Mouse (Mus musculus): ENCODE data around the gene Gm21958. TPM values are rescaled to one million over a fixed set of nuclear protein-coding genes. Genes with fewer than 3 reads are reported as not detected.

Gene Gm21958
- 0.53 TPM in 1 of 2 replicates, not detected in the other for polyA plus RNA-seq (2015; fragmentation: Nextera tagmentation; extraction: Ambion mirVana)

DNA sequence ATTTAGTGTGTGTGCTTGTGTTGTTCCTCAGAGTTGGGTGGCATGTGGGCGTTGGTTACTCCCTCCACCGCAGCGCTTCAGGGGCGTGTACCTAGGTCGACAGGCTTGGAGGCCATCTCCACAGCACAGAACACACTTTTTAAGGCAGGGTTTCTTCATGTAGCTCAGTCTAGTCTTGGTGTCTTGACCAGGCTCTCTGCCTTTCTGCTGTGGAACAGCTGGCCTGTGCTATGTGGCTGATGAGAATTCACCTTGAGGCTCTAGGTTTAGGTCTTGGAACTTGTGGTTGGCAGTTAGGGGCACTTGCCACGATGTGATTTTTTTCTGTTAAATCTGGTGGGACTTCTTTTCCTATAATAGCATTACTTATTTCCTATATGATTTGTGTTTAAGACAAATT is at the start of gene Gm21958:
Gene Gm21958 (minus strand): TSS at position 101 of the 400 bp plus-strand sequence.
- no peak for ATAC-seq
- H3K36me3 ChIP-seq (ENCODE audit: control insufficient read depth, insufficient read depth, low read length), result peaks cover 13% of the 10 kb centered on the region
- no peak within 1 kb of the TSS for H3K4me2 ChIP-seq (ENCODE audit: low read depth, low read length)
- no peak within 1 kb of the TSS for H3K4me3 ChIP-seq (ENCODE audit: low read length)
- no peak within 1 kb of the TSS for H3K27ac ChIP-seq (ENCODE audit: low read length)
- no peaks in the 10 kb centered on the region for H3K4me1 ChIP-seq (ENCODE audit: control insufficient read depth, insufficient read depth, low read length)
- no peaks in the 10 kb centered on the region for H3K27me3 ChIP-seq (replicated peaks; ENCODE audit: control insufficient read depth, insufficient read depth, low read length)
- H3K9me3 ChIP-seq (ENCODE audit: control insufficient read depth, low read length), result no peaks in the 10 kb centered on the region
- H3K9ac ChIP-seq (ENCODE audit: low read depth, low read length), result no peak within 1 kb of the TSS
- 91% methylated on average over 6 of the region's 6 CpGs for WGBS

DNA sequence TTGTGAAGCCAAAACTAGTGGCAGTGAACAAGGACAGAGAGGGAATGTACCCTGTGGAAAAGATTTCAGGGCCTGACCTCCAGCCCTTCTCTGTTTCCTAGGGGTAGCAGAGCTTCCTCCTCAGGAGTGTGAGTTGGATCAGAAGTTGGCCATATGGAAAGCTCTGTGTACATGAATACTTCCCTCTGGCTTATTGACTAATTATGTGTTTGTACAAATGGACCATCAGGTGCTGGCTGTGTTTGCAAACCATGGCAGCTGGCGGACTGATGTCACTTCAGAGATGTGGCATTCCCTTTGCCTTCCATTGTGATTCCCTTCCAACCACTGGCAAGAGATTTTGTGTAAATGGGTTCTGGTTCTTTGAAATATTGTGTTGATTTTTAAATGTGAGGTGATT is 47.1 kb upstream of the Gm21958 start:
- no peaks in the 10 kb centered on the region for H3K9me3 ChIP-seq (ENCODE audit: control insufficient read depth, low read length)
- H3K4me1 ChIP-seq (ENCODE audit: control insufficient read depth, insufficient read depth, low read length), result peaks cover 12% of the 10 kb centered on the region
- no peak overlapping the region for H3K4me2 ChIP-seq (ENCODE audit: low read depth, low read length)
- H3K27me3 ChIP-seq (replicated peaks; ENCODE audit: control insufficient read depth, insufficient read depth, low read length), result no peaks in the 10 kb centered on the region
- 75% methylated on average over 1 of the region's 1 CpGs for WGBS
- H3K9ac ChIP-seq (ENCODE audit: low read depth, low read length), result no peak overlapping the region
- no peak overlapping the region for H3K27ac ChIP-seq (ENCODE audit: low read length)
- no peaks in the 10 kb centered on the region for H3K36me3 ChIP-seq (ENCODE audit: control insufficient read depth, insufficient read depth, low read length)
- no peak for ATAC-seq
- H3K4me3 ChIP-seq (ENCODE audit: low read length), result no peak overlapping the region

DNA sequence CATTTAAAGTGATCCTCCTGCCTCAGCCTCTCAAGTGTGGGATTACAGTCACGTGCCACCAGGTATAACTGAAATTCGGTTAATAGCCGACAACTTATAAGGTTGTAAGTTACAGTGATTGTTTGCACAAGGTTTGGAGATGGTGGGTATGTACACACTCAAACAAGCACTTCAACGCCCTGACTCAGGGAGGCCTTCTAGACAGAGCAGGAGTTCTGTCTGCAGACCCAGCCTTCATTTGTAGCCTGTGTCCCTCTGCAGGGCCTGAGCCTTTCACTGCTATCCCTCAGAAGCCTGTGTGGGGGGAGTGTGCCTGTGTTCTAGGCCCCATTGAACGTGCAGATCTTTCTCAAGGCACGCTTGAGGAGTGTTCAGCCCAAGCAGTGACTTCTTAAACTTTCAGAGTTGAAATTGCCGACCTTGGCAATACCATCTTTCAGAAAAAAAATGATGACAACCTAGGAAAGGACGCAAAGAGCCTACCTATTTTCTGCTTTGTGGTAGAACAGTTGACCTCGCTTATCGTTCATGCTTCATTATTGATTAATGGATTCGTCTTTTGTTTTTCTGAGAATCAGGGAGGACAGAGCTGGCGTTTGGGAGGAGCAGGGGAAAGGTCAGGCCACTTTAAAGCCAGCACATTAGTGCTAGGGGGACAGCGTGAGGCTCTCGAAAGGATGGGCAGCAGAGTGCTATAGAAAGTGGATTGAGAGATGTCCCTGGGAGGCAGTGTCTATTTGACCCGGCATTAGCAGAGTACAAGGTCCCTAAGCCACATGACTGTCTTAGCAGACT is 46.4 kb upstream of the Gm21958 start:
- no peak overlapping the region for H3K4me2 ChIP-seq (ENCODE audit: low read depth, low read length)
- no peak overlapping the region for H3K27ac ChIP-seq (ENCODE audit: low read length)
- no peak for ATAC-seq
- no peak overlapping the region for H3K4me3 ChIP-seq (ENCODE audit: low read length)
- H3K9ac ChIP-seq (ENCODE audit: low read depth, low read length), result no peak overlapping the region
- H3K36me3 ChIP-seq (ENCODE audit: control insufficient read depth, insufficient read depth, low read length), result no peaks in the 10 kb centered on the region
- 54% methylated on average over 15 of the region's 15 CpGs for WGBS
- no peaks in the 10 kb centered on the region for H3K9me3 ChIP-seq (ENCODE audit: control insufficient read depth, low read length)
- no peaks in the 10 kb centered on the region for H3K27me3 ChIP-seq (replicated peaks; ENCODE audit: control insufficient read depth, insufficient read depth, low read length)
- H3K4me1 ChIP-seq (ENCODE audit: control insufficient read depth, insufficient read depth, low read length), result peaks cover 15% of the 10 kb centered on the region

- H3K4me2 ChIP-seq (ENCODE audit: low read depth, low read length), result no peak overlapping the region
- WGBS, result 66% methylated on average over 9 of the region's 9 CpGs
- H3K9me3 ChIP-seq (ENCODE audit: control insufficient read depth, low read length), result no peaks in the 10 kb centered on the region
- no peak overlapping the region for H3K9ac ChIP-seq (ENCODE audit: low read depth, low read length)
- no peak overlapping the region for H3K4me3 ChIP-seq (ENCODE audit: low read length)
- H3K4me1 ChIP-seq (ENCODE audit: control insufficient read depth, insufficient read depth, low read length), result peaks cover 20% of the 10 kb centered on the region
- no peaks in the 10 kb centered on the region for H3K36me3 ChIP-seq (ENCODE audit: control insufficient read depth, insufficient read depth, low read length)
- H3K27ac ChIP-seq (ENCODE audit: low read length), result no peak overlapping the region
- H3K27me3 ChIP-seq (replicated peaks; ENCODE audit: control insufficient read depth, insufficient read depth, low read length), result peaks cover 5% of the 10 kb centered on the region; the same call in 1 of the 2 replicates
- no peak for ATAC-seq
Measured at GRCm38 (mm10) chr3:54759211-54759610, 45.1 kb upstream of the Gm21958 start.

- no peak overlapping the region; the same call in 1 of the 2 replicates for H3K4me2 ChIP-seq (ENCODE audit: low read depth, low read length)
- no peak for ATAC-seq
Measured at GRCm38 (mm10) chr3:54757446-54757845, 43.3 kb upstream of the Gm21958 start.

GRCm38 (mm10) chr3:54756058-54756457 is 41.9 kb upstream of the Gm21958 start:
- 3% methylated on average over 11 of the region's 11 CpGs for WGBS
- peak; percentile 60; the same call in 1 of the 2 replicates for ATAC-seq

More at GRCm38 (mm10) chr3:54757446-54757845, 43.3 kb upstream of the Gm21958 start:
- H3K27me3 ChIP-seq (replicated peaks; ENCODE audit: control insufficient read depth, insufficient read depth, low read length), result peaks cover 5% of the 10 kb centered on the region; the same call in 1 of the 2 replicates
- no peaks in the 10 kb centered on the region for H3K36me3 ChIP-seq (ENCODE audit: control insufficient read depth, insufficient read depth, low read length)
- H3K27ac ChIP-seq (ENCODE audit: low read length), result no peak overlapping the region
- H3K9me3 ChIP-seq (ENCODE audit: control insufficient read depth, low read length), result no peaks in the 10 kb centered on the region
- H3K4me3 ChIP-seq (ENCODE audit: low read length), result no peak overlapping the region
- H3K4me1 ChIP-seq (ENCODE audit: control insufficient read depth, insufficient read depth, low read length), result peaks cover 15% of the 10 kb centered on the region
- 65% methylated on average over 8 of the region's 8 CpGs for WGBS
- H3K9ac ChIP-seq (ENCODE audit: low read depth, low read length), result no peak overlapping the region

DNA sequence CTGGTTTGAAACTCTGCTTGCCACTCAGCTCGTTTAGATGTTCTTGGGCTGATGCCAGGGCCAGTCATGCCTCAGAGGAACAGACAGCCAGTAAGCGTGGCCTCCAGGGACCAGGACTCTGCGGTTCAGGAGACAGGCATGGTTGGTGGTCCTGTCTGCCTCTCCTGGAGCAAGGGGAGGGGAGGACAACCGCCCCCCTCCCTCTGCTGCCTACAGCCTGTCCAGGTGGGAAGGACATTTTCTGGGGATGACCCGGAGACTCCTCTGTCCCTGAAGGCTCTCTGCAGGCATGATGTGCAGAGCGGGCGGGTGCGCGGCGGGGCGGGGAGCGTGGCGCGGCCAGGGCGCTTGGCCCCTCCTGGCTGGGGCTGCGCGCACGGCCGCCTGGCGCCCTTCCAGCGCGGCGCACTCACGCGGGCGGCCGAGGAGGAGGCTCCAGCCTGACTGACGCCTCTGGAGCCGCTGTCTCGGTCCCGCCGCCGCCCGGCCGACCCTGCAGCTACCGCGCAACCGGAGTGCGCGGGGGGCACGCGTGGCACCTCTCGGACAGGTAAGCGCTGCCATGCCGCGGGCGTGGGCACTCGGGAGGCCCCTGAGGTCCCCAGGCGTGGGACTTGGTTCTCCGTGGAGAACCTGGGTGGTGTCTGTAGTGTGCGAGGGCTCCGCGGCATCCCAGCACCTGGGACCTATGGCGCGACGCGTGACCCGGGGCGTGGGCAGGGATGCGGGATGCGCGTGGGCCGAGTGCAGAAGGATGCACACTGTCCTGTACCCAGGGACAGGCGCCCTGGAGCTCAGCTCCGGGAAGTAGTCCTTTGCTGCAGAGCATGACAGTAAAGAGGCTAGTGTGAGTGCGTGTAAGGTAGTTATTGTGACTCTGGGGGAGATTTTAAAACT is 41.2 kb upstream of the Gm21958 start, which contains the start of gene Smad9:
Gene Smad9 (plus strand): TSS at position 438 of the 897 bp plus-strand sequence.
- WGBS, result under 1% methylated on average over 65 of the region's 66 CpGs
- peaks cover 10% of the 10 kb centered on the region for H3K4me1 ChIP-seq (ENCODE audit: control insufficient read depth, insufficient read depth, low read length)
- H3K27me3 ChIP-seq (replicated peaks; ENCODE audit: control insufficient read depth, insufficient read depth, low read length), result peaks cover 5% of the 10 kb centered on the region; the same call in 1 of the 2 replicates
- H3K9me3 ChIP-seq (ENCODE audit: control insufficient read depth, low read length), result no peaks in the 10 kb centered on the region
- peak; percentile 92 for ATAC-seq
- peak within 1 kb of the TSS; percentile 58 for H3K4me3 ChIP-seq (ENCODE audit: low read length)
- H3K36me3 ChIP-seq (ENCODE audit: control insufficient read depth, insufficient read depth, low read length), result peaks cover 4% of the 10 kb centered on the region; the same call in 1 of the 2 replicates
- peak within 1 kb of the TSS; percentile 71 for H3K9ac ChIP-seq (ENCODE audit: low read depth, low read length)
- peak within 1 kb of the TSS; percentile 67 for H3K27ac ChIP-seq (ENCODE audit: low read length)
- peak within 1 kb of the TSS; percentile 92 for H3K4me2 ChIP-seq (ENCODE audit: low read depth, low read length)

More at GRCm38 (mm10) chr3:54756058-54756457, 41.9 kb upstream of the Gm21958 start:
- Histone ChIP-seq H3K4me2 (ENCODE audit: low read depth, low read length) (peak overlapping the region; percentile 92), H3K27ac (ENCODE audit: low read length) (peak overlapping the region; percentile 67), H3K36me3 (ENCODE audit: control insufficient read depth, insufficient read depth, low read length) (peaks cover 1% of the 10 kb centered on the region; the same call in 1 of the 2 replicates), H3K4me1 (ENCODE audit: control insufficient read depth, insufficient read depth, low read length) (peaks cover 14% of the 10 kb centered on the region), H3K27me3 (replicated peaks; ENCODE audit: control insufficient read depth, insufficient read depth, low read length) (peaks cover 5% of the 10 kb centered on the region; the same call in 1 of the 2 replicates), H3K9me3 (ENCODE audit: control insufficient read depth, low read length) (no peaks in the 10 kb centered on the region), H3K4me3 (ENCODE audit: low read length) (peak overlapping the region; percentile 58), H3K9ac (ENCODE audit: low read depth, low read length) (peak overlapping the region; percentile 71)

GRCm38 (mm10) chr3:54753411-54753810 is 39.3 kb upstream of the Gm21958 start:
- WGBS, result 70% methylated on average over 4 of the region's 4 CpGs
- Histone ChIP-seq H3K27me3 (replicated peaks; ENCODE audit: control insufficient read depth, insufficient read depth, low read length) (peaks cover 5% of the 10 kb centered on the region; the same call in 1 of the 2 replicates), H3K4me1 (ENCODE audit: control insufficient read depth, insufficient read depth, low read length) (peaks cover 10% of the 10 kb centered on the region), H3K36me3 (ENCODE audit: control insufficient read depth, insufficient read depth, low read length) (peaks cover 15% of the 10 kb centered on the region; the same call in 1 of the 2 replicates), H3K9me3 (ENCODE audit: control insufficient read depth, low read length) (no peaks in the 10 kb centered on the region), H3K9ac (ENCODE audit: low read depth, low read length) (no peak overlapping the region), H3K4me3 (ENCODE audit: low read length) (no peak overlapping the region), H3K27ac (ENCODE audit: low read length) (no peak overlapping the region), H3K4me2 (ENCODE audit: low read depth, low read length) (no peak overlapping the region)
- no peak for ATAC-seq

DNA sequence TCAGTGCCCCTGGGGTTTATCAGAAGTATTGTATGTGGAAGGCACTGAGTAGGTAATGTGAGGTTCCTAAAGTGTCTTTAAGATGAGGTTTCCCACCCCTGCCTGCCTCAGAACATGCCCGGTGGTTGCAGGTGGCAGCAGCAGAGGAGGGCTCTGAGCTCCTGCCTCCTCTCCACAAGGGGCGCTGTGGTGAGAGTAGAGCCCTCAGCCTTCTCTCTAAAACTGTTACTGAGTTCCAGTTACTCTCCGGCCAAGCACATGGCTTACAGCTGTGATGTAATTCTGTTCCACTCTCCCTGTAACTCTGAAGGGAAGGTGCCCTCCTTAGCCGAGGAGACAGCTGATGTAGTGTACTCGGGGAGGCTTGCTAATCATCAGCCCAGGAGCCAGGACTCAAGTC is 31.6 kb upstream of the Gm21958 start:
- no peaks in the 10 kb centered on the region for H3K9me3 ChIP-seq (ENCODE audit: control insufficient read depth, low read length)
- no peaks in the 10 kb centered on the region for H3K4me1 ChIP-seq (ENCODE audit: control insufficient read depth, insufficient read depth, low read length)
- H3K4me3 ChIP-seq (ENCODE audit: low read length), result no peak overlapping the region
- peaks cover 55% of the 10 kb centered on the region for H3K36me3 ChIP-seq (ENCODE audit: control insufficient read depth, insufficient read depth, low read length)
- H3K9ac ChIP-seq (ENCODE audit: low read depth, low read length), result no peak overlapping the region
- 62% methylated on average over 5 of the region's 5 CpGs for WGBS
- H3K27me3 ChIP-seq (replicated peaks; ENCODE audit: control insufficient read depth, insufficient read depth, low read length), result no peaks in the 10 kb centered on the region
- H3K4me2 ChIP-seq (ENCODE audit: low read depth, low read length), result no peak overlapping the region
- no peak overlapping the region for H3K27ac ChIP-seq (ENCODE audit: low read length)
- ATAC-seq, result no peak

Data from intestine, embryonic 16.5 days (tissue).